Mouse (Mus musculus): ENCODE data around the gene Uchl3. TPM values are rescaled to one million over a fixed set of nuclear protein-coding genes. Genes with fewer than 3 reads are reported as not detected.

The Uchl3 gene
- total RNA-seq, 2 experiments from 2014 or later, result 55.3 to 57.6 TPM

- intact Hi-C loops (cut with DNase I), result no loop called here
- DNase-seq (ENCODE audit: low spot score in 2 of 2), result no peak
Measured at GRCm38 (mm10) chr14:101661654-101662412, 8.1 kb downstream of the Uchl3 start.

DNA sequence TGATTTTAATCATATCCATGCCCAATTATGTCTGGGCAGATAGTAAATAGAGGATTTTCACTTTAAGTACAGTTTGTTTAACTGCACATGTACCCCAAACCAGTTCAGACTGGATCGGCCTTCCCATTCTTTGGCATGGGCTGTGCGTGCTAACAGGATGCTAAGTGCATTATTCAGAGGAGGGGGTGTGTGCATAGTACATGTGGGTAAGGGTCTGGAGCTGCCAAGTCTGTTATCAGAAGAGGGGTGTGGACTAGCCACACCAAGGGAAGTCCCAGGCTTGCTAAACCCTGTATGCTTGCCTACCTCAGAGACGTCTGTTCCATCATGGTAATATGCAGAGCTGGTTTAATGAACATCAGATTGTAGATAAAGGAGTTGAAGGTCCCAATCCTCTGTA lies 10.5 kb downstream of the Uchl3 start:
- DNase-seq (ENCODE audit: low spot score in 2 of 2), result no peak

GRCm38 (mm10) chr14:101666056-101666455 lies 12.3 kb downstream of the Uchl3 start:
- intact Hi-C loops (cut with DNase I), result no loop called here
- DNase-seq (ENCODE audit: low spot score in 2 of 2), result no peak

More for the DNA sequence above, 10.5 kb downstream of the Uchl3 start:
- intact Hi-C loops (cut with DNase I), result no loop called here

DNA sequence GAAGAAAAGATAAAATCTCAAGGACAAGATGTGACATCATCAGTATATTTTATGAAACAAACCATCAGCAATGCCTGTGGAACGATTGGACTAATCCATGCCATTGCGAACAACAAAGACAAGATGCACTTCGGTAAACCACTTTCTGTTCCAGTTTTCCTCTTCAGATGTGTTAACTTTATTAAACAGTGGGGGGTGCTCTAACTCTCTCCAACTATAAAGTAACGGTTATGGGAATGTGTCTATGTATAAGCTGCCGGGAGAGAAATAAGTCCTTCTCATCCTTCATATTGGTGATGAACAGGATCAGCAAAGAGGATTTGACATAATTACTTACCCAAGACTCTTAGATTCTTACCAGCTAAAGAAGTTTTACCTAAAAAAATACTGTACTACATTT lies 12.8 kb downstream of the Uchl3 start:
- intact Hi-C loops (cut with DNase I), result no loop called here
- peak in 1 of 2 experiments; percentile 27 for DNase-seq (ENCODE audit: low spot score in 2 of 2)

DNA sequence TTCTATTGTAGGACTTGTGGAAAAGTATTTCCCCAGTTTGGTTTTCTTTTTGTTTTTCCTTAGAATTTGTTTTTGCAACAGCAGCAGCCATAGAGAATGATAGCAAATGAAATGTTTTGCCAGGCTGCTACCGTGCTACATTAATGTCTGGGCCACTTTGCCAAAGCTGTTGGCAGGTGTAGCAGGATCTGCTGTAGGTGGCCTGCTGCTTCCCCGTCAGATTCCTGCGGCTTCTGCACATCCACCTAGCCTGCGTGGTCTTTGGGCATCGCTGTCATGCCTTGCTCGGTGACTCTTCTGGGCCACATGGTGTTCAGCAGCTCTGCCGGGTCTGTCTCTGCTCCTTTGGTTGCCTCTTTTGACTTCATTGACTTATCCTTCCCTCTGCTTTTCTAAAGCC lies 14.9 kb downstream of the Uchl3 start:
- DNase-seq (ENCODE audit: low spot score in 2 of 2), result no peak
- intact Hi-C loops (cut with DNase I), result no loop called here

- intact Hi-C loops (cut with DNase I), result no loop called here
- DNase-seq (ENCODE audit: low spot score in 2 of 2), result no peak
Measured at GRCm38 (mm10) chr14:101672226-101672625, 18.5 kb downstream of the Uchl3 start.

GRCm38 (mm10) chr14:101687696-101688095 lies 33.9 kb downstream of the Uchl3 start:
- DNase-seq (ENCODE audit: low spot score in 2 of 2), result no peak
- intact Hi-C loops (cut with DNase I), result no loop called here

GRCm38 (mm10) chr14:101688406-101688805 lies 34.6 kb downstream of the Uchl3 start:
- intact Hi-C loops (cut with DNase I), result no loop called here
- no peak for DNase-seq (ENCODE audit: low spot score in 2 of 2)

GRCm38 (mm10) chr14:101704479-101704878 lies 50.7 kb downstream of the Uchl3 start:
- intact Hi-C loops (cut with DNase I), result no loop called here

DNA sequence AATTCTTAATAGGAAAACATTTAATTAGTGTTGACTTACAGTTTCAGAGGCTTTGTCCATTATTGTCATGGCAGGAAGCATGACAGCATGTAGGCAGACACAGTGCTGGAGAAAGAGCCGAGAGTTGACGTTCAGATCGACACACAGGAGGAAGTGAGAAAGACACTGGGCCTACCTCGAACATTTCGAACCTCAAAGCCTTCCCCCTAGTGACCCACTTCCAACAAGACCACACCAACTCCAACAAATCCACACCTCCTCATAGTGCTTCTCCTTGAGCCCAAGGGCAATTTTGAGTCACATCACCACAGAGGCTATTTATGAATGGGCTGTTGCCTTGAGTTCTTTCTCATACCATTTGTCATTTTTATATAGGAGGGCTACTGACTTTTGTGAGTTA lies 53.3 kb downstream of the Uchl3 start:
- intact Hi-C loops (cut with DNase I), result no loop called here
- no peak for DNase-seq (ENCODE audit: low spot score in 2 of 2)

More at GRCm38 (mm10) chr14:101704479-101704878, 50.7 kb downstream of the Uchl3 start:
- no peak for DNase-seq (ENCODE audit: low spot score in 2 of 2)

GRCm38 (mm10) chr14:101714414-101714813 lies 60.6 kb downstream of the Uchl3 start:
- no peak for DNase-seq (ENCODE audit: low spot score in 2 of 2)
- intact Hi-C loops (cut with DNase I), result no loop called here

- intact Hi-C loops (cut with DNase I), result no loop called here
- peak; percentile 9 to 10 for DNase-seq (ENCODE audit: low spot score in 2 of 2)
Measured at GRCm38 (mm10) chr14:101729237-101729971, 75.6 kb downstream of the Uchl3 start, which contains the start of the genes Gm9922 and Lmo7. TSS of gene Gm9922 (minus strand) at chr14:101729814. TSS of gene Lmo7 (plus strand) at chr14:101729957.

- no peak for DNase-seq (ENCODE audit: low spot score in 2 of 2)
- intact Hi-C loops (cut with DNase I), result no loop called here
Measured at GRCm38 (mm10) chr14:101729972-101730692, 76.4 kb downstream of the Uchl3 start.

DNA sequence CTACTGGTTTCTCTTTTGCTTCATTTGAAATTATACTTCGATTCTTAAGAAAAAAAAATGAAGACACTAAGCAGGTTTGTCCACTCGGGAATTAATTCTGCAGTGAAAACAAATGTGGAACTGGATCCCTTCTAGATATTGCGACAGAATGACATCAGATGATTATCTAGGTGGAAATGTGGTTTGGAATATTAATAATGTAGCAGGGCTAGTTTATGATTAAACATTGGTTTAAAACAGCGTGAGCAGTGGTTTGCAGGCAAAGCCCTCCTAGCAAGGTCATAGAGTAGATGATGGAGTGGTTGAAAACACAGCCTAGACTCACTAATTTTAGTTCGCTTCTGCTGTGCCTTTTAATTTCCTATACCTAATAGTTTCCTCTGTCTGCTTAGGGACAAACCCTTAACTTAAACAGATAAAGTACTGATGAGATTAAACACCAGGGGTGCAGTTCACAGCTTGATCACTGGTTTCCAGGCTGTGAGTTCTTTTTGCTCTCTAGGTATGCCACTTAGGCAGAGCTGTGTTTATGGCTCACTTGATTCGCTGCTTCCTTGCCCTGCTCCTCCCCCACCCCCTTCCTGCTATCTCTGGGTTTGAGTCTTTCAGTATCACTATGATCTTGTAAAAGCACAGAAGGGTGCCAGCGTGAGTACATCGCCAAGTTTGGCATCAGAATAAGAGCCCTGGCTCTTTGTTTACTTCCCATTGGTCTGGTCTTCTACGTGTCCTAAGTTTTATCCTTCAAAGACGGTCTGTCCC lies 80.0 kb downstream of the Uchl3 start:
- intact Hi-C loops (cut with DNase I), result no loop called here
- DNase-seq (ENCODE audit: low spot score in 2 of 2), result no peak

GRCm38 (mm10) chr14:101737501-101737900 lies 83.7 kb downstream of the Uchl3 start:
- no peak for DNase-seq (ENCODE audit: low spot score in 2 of 2)
- intact Hi-C loops (cut with DNase I), result no loop called here
